In genomic region chr6:43449498-43449897, GRCm38 (mm10) we compare ENCODE assay signal across 25 mouse cellular contexts.
A peak's percentile ranks its signal among the peaks of the same experiment; 100 is the strongest.
DNase-seq lines count a peak whose midpoint lies in the region; ATAC-seq and TF ChIP-seq lines count a peak whose summit lies in the region.
"Had no signal": no experiment of that assay in that cellular context is flagged by ENCODE, and none has a peak within 500 bp of the region (broad histone marks: within the 10 kb centered on the region; RNA-seq: fewer than 3 reads in every experiment).

No protein-coding gene starts in this region.

- H3K36me3 ChIP-seq in MEL (ENCODE audit: control insufficient read depth in 1 of 2, insufficient read depth in 2 of 2, low read length in 2 of 2): no peaks in the 10 kb centered on the region
- no peaks in the 10 kb centered on the region for H3K36me3 ChIP-seq in lung, postnatal 0 days (ENCODE audit: insufficient read depth, low read length)
- H3K36me3 ChIP-seq: embryonic facial prominence, embryonic 12.5 days; hindbrain, embryonic 13.5 days; limb, embryonic 15.5 days; midbrain, embryonic 10.5 days had no signal

- H3K27me3 ChIP-seq in MEL (ENCODE audit: control insufficient read depth in 1 of 2, insufficient read depth in 2 of 2, low read length in 2 of 2): no peaks in the 10 kb centered on the region
- no peaks in the 10 kb centered on the region for H3K27me3 ChIP-seq in lung, postnatal 0 days (replicated peaks; ENCODE audit: insufficient read depth, low read length)
- H3K27me3 ChIP-seq: embryonic facial prominence, embryonic 12.5 days; hindbrain, embryonic 13.5 days; limb, embryonic 15.5 days had no signal

- H3K4me3 ChIP-seq in MEL (ENCODE audit: control insufficient read depth in 1 of 2, insufficient read depth in 1 of 2, low read depth in 2 of 2, low read length in 2 of 2): no peak overlapping the region
- H3K4me3 ChIP-seq in lung, postnatal 0 days (ENCODE audit: low read depth, low read length): no peak overlapping the region
- H3K4me3 ChIP-seq: embryonic facial prominence, embryonic 12.5 days; erythroblast, embryonic 14.5 days; hindbrain, embryonic 13.5 days; layer of hippocampus, adult 2 months; limb, embryonic 15.5 days; midbrain, embryonic 10.5 days had no signal

- TF ChIP-seq POLR2A in MEL (IDR thresholded peaks at IDR 0.05; ENCODE audit: control insufficient read depth in 1 of 2, insufficient read depth in 1 of 2, low read depth in 1 of 2, low read length in 2 of 2, poor library complexity in 1 of 2): no peak

- H3K4me2 ChIP-seq in lung, postnatal 0 days (replicated peaks; ENCODE audit: low read depth, low read length): no peak overlapping the region
- H3K4me2 ChIP-seq: embryonic facial prominence, embryonic 12.5 days; heart, embryonic 11.5 days; hindbrain, embryonic 13.5 days; limb, embryonic 15.5 days had no signal

- peak; percentile 6 for DNase-seq in MEL (ENCODE audit: low read depth, low spot score)
- DNase-seq in cerebellum, adult 18-20 months: peak; percentile 68 to 78
- peak; percentile 66 to 76 for DNase-seq in cerebellum, postnatal 25 days
- peak; percentile 18 for DNase-seq in retina, embryonic 14.5 days (ENCODE audit: low spot score)
- DNase-seq in right cerebral cortex, adult 2 months (ENCODE audit: low spot score in 2 of 2): no peak
- DNase-seq in lung, postnatal 0 days (ENCODE audit: low spot score): no peak
- DNase-seq in left cerebral cortex, postnatal 4 days: no peak
- DNase-seq: adrenal gland, adult 8-10 months; B cell, adult 2 months; gastrocnemius, postnatal 36 days; heart, postnatal 10 days; kidney, adult 8-10 months; kidney, postnatal 14 days; liver, postnatal 0 days; lung, postnatal 14 days; right cerebral cortex, adult 18-20 months; thymus, postnatal 14 days had no signal

- no peak for TF ChIP-seq RAD21 in MEL (IDR thresholded peaks at IDR 0.05; ENCODE audit: low read depth, low read length)

- H3K27ac ChIP-seq in MEL (ENCODE audit: control insufficient read depth, low read depth, low read length): no peak overlapping the region
- no peak overlapping the region for H3K27ac ChIP-seq in lung, postnatal 0 days (ENCODE audit: low read length)
- H3K27ac ChIP-seq: embryonic facial prominence, embryonic 12.5 days; hindbrain, embryonic 13.5 days; layer of hippocampus, adult 2 months; limb, embryonic 15.5 days; midbrain, embryonic 10.5 days had no signal

- 69% methylated on average over 2 of the region's 2 CpGs for WGBS in lung, postnatal 0 days

- no peaks in the 10 kb centered on the region for H3K9me3 ChIP-seq in MEL (replicated peaks; ENCODE audit: insufficient read depth, low read length)
- H3K9me3 ChIP-seq in lung, postnatal 0 days (ENCODE audit: low read length): no peaks in the 10 kb centered on the region
- H3K9me3 ChIP-seq: embryonic facial prominence, embryonic 12.5 days; hindbrain, embryonic 13.5 days; limb, embryonic 15.5 days; midbrain, embryonic 10.5 days had no signal

- TF ChIP-seq EP300 in MEL (IDR thresholded peaks at IDR 0.05; ENCODE audit: low read depth in 1 of 2, low read length in 2 of 2): no peak
- no peak for TF ChIP-seq EP300 in lung, postnatal 0 days (IDR thresholded peaks at IDR 0.05)

- no peak for TF ChIP-seq CTCF in MEL (IDR thresholded peaks at IDR 0.05 in 2 of 3, conservative IDR thresholded peaks at IDR 0.05 in 1 of 3; ENCODE audit: control insufficient read depth in 1 of 3, insufficient read depth in 1 of 3, low read depth in 2 of 3, low read length in 3 of 3, poor library complexity in 1 of 3, severe bottlenecking in 1 of 3)
- TF ChIP-seq CTCF in lung, postnatal 0 days (IDR thresholded peaks at IDR 0.05): no peak

- H3K4me1 ChIP-seq in MEL (ENCODE audit: control insufficient read depth in 1 of 2, insufficient read depth in 2 of 2, low read length in 2 of 2): no peaks in the 10 kb centered on the region
- H3K4me1 ChIP-seq in lung, postnatal 0 days (ENCODE audit: insufficient read depth, low read depth, low read length): no peaks in the 10 kb centered on the region
- H3K4me1 ChIP-seq: embryonic facial prominence, embryonic 12.5 days; hindbrain, embryonic 13.5 days; limb, embryonic 15.5 days had no signal

- ATAC-seq in lung, postnatal 0 days: no peak
- ATAC-seq: forebrain, embryonic 14.5 days; liver, postnatal 0 days had no signal

- no peak overlapping the region for H3K9ac ChIP-seq in MEL (ENCODE audit: control insufficient read depth, low read depth, low read length, poor library complexity, severe bottlenecking)
- H3K9ac ChIP-seq in lung, postnatal 0 days (replicated peaks; ENCODE audit: low read depth): no peak overlapping the region
- H3K9ac ChIP-seq: embryonic facial prominence, embryonic 12.5 days; hindbrain, embryonic 13.5 days; limb, embryonic 15.5 days; liver, postnatal 0 days had no signal

- H3K79me2 ChIP-seq in MEL (ENCODE audit: control insufficient read depth, insufficient read depth, low read length, poor library complexity): no peaks in the 10 kb centered on the region

- intact Hi-C loops in left cerebral cortex, postnatal 4 days (cut with DNase I): no loop called here

TF ChIP-seq in MEL, 35 proteins besides CTCF, POLR2A, EP300 and RAD21:
- TF ChIP-seq NRF1 (IDR thresholded peaks at IDR 0.05; ENCODE audit: insufficient read depth, low read depth, low read length, poor library complexity, severe bottlenecking) (no peak), JUND (IDR thresholded peaks at IDR 0.05; ENCODE audit: low read depth, low read length) (no peak)

Comparison
In these comparisons a context has a peak if more than half of its experiments do, and no peak if none do; other contexts are left out.
1. DNase-seq: peak in MEL (single experiment), cerebellum, adult 18-20 months (2 of 2), cerebellum, postnatal 25 days (2 of 2) and retina, embryonic 14.5 days (single experiment); none in right cerebral cortex, adult 2 months (0 of 2), lung, postnatal 0 days (single experiment) and left cerebral cortex, postnatal 4 days (single experiment).